Mouse (Mus musculus): ENCODE measurements around the gene Gm11042.

- TF ChIP-seq CTCF (IDR thresholded peaks at IDR 0.05; ENCODE audit: low read depth) (no peak), EP300 (optimal IDR thresholded peaks at IDR 0.05) (no peak)
Observed at GRCm38 (mm10) chr12:74268644-74269285, 47.4 kb downstream of the Gm11042 start.
